Mouse (Mus musculus) kidney, adult 9 months (tissue): ENCODE results near the gene Orc1.

Experiments used
- DNase-seq: peaks from one replicate; pipeline ENCODE4 v3.0.0; 2022

Orc1 gene

GRCm38 (mm10) chr4:108637721-108638120 lies 58.5 kb downstream of the Orc1 start:
- DNase-seq = no peak

GRCm38 (mm10) chr4:108638752-108639151 lies 59.5 kb downstream of the Orc1 start:
- peak; percentile 8 for DNase-seq

- peak; percentile 19 for DNase-seq
Measured at GRCm38 (mm10) chr4:108664407-108664806, 85.2 kb downstream of the Orc1 start.
